Mouse (Mus musculus) midbrain, embryonic 12.5 days (tissue): ENCODE measurements around the gene Hivep3. TPM values are rescaled to one million over a fixed set of nuclear protein-coding genes. Genes with fewer than 3 reads are reported as not detected.

ENCODE experiments used
- ATAC-seq: fragments of 200-750 bp; cut with Nextera tagmentation; 2 replicates; pipeline ENCODE4 v1.8.0; 2017; ENCODE audit warnings: low read depth, moderate TSS enrichment, moderate library complexity; ENCODE audit not compliant: low FRiP score
- H3K27ac ChIP-seq: fragments of 300-500 bp; sonication (generic); replicated peaks from 2 replicates; pipeline ENCODE4 v1.5.1; 2016; ENCODE audit warnings: mild to moderate bottlenecking
- H3K27me3 ChIP-seq: fragments of 300-500 bp; sonication (generic); 2 replicates; pipeline ENCODE4 v1.6.1; 2016; ENCODE audit warnings: mild to moderate bottlenecking
- H3K36me3 ChIP-seq: fragments of 300-500 bp; sonication (generic); 2 replicates; pipeline ENCODE4 v1.6.1; 2016
- H3K4me1 ChIP-seq: fragments of 300-500 bp; sonication (generic); 2 replicates; pipeline ENCODE4 v1.6.1; 2016
- H3K4me2 ChIP-seq: fragments of 300-500 bp; sonication (generic); replicated peaks from 2 replicates; pipeline ENCODE4 v1.6.1; 2016; ENCODE audit warnings: mild to moderate bottlenecking, moderate library complexity
- H3K4me3 ChIP-seq: fragments of 300-500 bp; sonication (generic); 2 replicates; pipeline ENCODE4 v1.5.1; 2016; ENCODE audit warnings: mild to moderate bottlenecking
- H3K9ac ChIP-seq: fragments of 300-500 bp; sonication (generic); replicated peaks from 2 replicates; pipeline ENCODE4 v1.6.1; 2016; ENCODE audit warnings: mild to moderate bottlenecking, moderate library complexity
- H3K9me3 ChIP-seq: fragments of 300-500 bp; sonication (generic); 2 replicates; pipeline ENCODE4 v1.6.1; 2016; ENCODE audit warnings: mild to moderate bottlenecking
- WGBS: fragments of 180-500 bp; shearing (Covaris S2); methylation state at CpG from one replicate; pipeline ENCODE4 v1.1.7; 2016; 5-methylcytosine and 5-hydroxymethylcytosine counted together
- polyA plus RNA-seq: library from polyadenylated mRNA; unstranded; fragments of >200 nt; fragmentation: Nextera tagmentation; extraction: Ambion mirVana; gene quantifications from 2 replicates; pipeline ENCODE4 v1.2.1, GENCODE M21; 2016

Gene Hivep3
- polyA plus RNA-seq = 3.5 and 4.5 TPM in 2 replicates

DNA sequence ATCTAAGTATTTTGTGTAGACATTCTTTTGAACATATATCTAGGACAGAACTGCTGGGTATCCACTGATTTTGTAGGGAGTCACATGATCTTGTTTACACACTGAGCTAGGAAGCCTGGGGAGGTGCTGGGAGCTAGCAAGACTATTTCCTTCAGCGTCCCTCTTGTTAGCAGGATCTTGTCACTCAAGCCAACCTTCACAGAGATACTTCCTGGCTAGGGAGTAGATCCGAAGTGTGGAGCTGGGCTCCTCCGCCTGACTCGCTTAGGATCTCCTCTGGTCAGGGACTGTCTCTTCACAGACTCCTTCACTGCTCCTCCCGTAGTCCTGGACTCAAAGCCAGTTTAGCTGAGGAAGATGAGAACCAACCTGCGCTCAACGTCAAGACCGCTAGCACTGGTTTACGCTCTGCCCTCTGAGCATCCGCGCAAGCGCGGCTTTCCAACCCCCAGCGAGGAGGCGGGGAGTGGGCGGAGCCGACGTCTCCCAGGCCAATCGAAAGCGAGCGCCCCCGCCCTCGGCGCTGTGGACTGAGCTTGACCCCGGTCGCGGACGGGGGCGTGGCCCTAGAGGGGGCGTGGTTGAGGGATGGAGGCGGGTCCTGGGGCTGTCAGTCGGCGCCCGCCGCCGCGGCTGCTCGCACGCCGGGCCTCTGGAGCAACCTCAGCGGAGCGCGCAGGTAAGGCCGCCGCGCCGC lies at the start of gene Hivep3:
Hivep3 (plus strand) TSS at position 601 of the 697 bp plus-strand sequence.
- peak; percentile 99 for ATAC-seq
- peak within 1 kb of the TSS; percentile 79 for H3K4me3 ChIP-seq
- H3K36me3 ChIP-seq = no peaks in the 10 kb centered on the region
- H3K27ac ChIP-seq = peak within 1 kb of the TSS; percentile 72
- WGBS = under 1% methylated on average over 47 of the region's 47 CpGs
- H3K27me3 ChIP-seq = peaks cover 32% of the 10 kb centered on the region
- H3K9ac ChIP-seq = peak within 1 kb of the TSS; percentile 66
- H3K9me3 ChIP-seq = no peaks in the 10 kb centered on the region
- peaks cover 13% of the 10 kb centered on the region for H3K4me1 ChIP-seq
- H3K4me2 ChIP-seq = peak within 1 kb of the TSS; percentile 100

DNA sequence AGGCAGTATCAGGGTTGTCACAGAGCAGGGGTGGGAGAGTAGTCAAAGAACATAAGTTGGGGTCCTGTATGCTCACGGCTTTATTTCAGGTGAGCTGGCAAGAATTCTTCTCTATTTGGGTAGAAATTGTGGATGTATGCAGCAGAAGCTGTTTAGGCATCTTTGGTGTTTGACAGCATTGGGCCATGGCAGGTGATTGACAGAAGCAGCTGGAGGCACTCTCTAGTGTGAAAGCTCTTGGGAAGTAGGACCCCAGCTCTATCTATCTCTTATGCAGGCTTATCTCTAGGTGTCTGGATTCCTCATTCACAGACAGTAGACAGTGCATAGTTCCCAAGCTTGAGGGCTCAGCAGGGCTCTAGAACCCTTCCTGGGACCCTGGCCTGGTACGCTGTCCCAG lies 47.8 kb upstream of the Hivep3 start:
- H3K36me3 ChIP-seq = no peaks in the 10 kb centered on the region
- WGBS = 92% methylated on average over 2 of the region's 2 CpGs

DNA sequence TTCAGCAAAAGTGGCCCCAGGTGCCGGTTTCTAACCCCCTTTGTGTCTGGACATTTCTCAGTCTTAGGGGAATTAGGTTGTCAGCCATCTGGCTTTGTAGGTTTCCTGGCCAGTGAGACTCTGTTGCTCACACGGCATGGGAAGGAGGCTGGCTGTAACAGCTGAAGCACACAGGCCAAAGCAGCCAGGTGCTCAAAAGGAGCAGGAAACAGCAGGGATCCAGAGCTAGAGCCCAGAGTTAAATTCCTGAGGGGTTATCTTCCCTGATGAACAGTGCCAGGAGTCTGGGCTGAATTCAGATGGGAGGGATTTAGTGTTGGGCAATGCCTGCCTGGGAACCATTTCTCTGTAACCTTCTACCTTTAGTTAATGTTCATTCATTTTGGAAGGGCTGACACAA lies 35.2 kb upstream of the Hivep3 start:
- Histone ChIP-seq H3K27ac (no peak overlapping the region), H3K4me1 (no peaks in the 10 kb centered on the region), H3K27me3 (no peaks in the 10 kb centered on the region), H3K4me2 (no peak overlapping the region), H3K36me3 (no peaks in the 10 kb centered on the region), H3K9me3 (no peaks in the 10 kb centered on the region), H3K4me3 (no peak overlapping the region), H3K9ac (no peak overlapping the region)
- WGBS = 43% methylated on average over 2 of the region's 2 CpGs
- ATAC-seq = no peak

More for the DNA sequence above, 47.8 kb upstream of the Hivep3 start:
- Histone ChIP-seq H3K4me1 (peaks cover 6% of the 10 kb centered on the region; the same call in 1 of the 2 replicates), H3K9ac (no peak overlapping the region), H3K4me2 (no peak overlapping the region), H3K27me3 (no peaks in the 10 kb centered on the region), H3K4me3 (no peak overlapping the region), H3K27ac (no peak overlapping the region), H3K9me3 (no peaks in the 10 kb centered on the region)
- ATAC-seq = no peak

DNA sequence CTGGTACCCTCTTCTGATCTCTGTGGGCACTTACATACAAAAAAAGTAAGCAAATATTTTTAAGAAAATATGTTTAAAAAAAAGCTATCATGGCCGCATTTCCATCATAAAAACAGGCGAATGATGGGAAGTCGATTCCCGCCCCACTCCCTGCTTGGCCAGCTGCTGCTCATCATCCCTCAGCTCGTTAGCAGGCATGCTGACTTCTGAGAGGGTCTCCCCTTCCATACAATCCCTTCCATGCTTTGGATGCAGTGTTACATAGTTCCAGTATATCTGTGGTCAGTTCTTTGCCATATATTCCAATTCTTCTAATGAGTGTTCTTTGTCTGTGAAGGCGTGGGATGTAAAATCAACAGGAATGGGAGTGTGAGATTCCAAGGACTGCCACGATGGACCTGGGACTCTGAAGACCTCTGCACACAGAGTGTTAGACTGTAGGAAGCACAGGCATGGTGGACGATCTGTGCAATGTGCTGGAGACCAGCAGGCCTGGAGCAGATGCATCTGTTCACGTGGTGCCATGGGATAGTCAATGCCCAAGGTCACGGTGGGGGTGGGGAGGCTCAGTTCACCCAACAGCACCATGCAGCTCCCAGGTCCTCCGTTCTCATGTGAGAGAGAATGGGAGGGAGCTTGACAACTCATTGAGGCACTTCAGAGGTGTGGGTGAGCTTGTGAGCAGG lies 32.2 kb upstream of the Hivep3 start:
- Histone ChIP-seq H3K4me1 (no peaks in the 10 kb centered on the region), H3K27ac (no peak overlapping the region), H3K9ac (no peak overlapping the region), H3K9me3 (no peaks in the 10 kb centered on the region), H3K4me2 (no peak overlapping the region), H3K4me3 (no peak overlapping the region), H3K27me3 (peaks cover under 1% of the 10 kb centered on the region; the same call in 1 of the 2 replicates), H3K36me3 (no peaks in the 10 kb centered on the region)
- WGBS = 91% methylated on average over 11 of the region's 11 CpGs
- no peak for ATAC-seq

DNA sequence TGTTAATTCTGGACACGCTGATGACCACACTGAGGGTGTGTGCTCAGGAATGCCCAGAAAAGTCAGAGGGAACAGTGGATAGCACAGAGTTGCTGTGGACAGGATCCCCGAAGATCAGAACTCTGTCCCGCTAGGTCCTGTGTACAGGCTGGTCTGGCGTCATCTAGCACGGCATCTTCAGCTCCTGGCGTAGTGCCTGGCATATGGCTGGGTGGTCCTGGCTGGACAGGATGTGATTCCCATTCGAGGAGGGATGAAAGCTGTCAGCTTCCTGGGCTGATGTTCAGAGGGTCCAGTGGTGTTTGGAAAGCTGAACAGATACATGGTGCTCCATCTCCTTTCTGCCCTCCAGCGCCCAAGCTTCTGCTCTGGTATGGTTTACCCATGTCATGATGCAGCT lies 29.6 kb upstream of the Hivep3 start:
- 90% methylated on average over 8 of the region's 8 CpGs for WGBS
- no peak for ATAC-seq
- no peak overlapping the region for H3K4me2 ChIP-seq
- no peak overlapping the region for H3K9ac ChIP-seq
- no peak overlapping the region for H3K4me3 ChIP-seq
- H3K27ac ChIP-seq = no peak overlapping the region
- no peaks in the 10 kb centered on the region for H3K9me3 ChIP-seq
- peaks cover 3% of the 10 kb centered on the region; the same call in 1 of the 2 replicates for H3K27me3 ChIP-seq
- H3K4me1 ChIP-seq = 0 out of 2 replicates have a peak, but pooled peaks cover 4% of the 10 kb centered on the region
- no peaks in the 10 kb centered on the region for H3K36me3 ChIP-seq

DNA sequence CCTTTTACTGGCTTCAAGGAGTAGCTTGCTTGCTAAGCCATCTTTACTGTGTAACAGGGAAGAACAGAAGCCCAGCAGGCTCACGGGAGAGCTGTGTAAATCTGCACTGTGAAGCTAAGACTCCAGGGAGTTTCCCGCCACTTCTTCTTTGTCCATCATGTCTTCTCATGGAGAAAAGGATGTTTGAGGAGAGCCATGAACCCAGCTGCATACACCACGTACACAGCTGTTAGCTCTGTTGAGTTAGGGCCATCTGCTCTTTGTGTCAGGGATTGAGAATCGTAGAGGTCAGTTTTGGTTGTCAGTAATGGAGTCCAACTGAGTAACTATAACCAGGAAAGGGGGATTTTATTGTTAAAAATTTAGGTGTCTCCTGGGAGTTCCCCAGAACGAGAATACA lies 26.3 kb upstream of the Hivep3 start:
- Histone ChIP-seq H3K9ac (no peak overlapping the region), H3K4me3 (no peak overlapping the region), H3K4me1 (0 out of 2 replicates have a peak, but pooled peaks cover 4% of the 10 kb centered on the region), H3K36me3 (no peaks in the 10 kb centered on the region), H3K4me2 (no peak overlapping the region), H3K9me3 (no peaks in the 10 kb centered on the region), H3K27ac (no peak overlapping the region), H3K27me3 (peaks cover 3% of the 10 kb centered on the region; the same call in 1 of the 2 replicates)
- no peak for ATAC-seq
- 60% methylated on average over 5 of the region's 5 CpGs for WGBS

DNA sequence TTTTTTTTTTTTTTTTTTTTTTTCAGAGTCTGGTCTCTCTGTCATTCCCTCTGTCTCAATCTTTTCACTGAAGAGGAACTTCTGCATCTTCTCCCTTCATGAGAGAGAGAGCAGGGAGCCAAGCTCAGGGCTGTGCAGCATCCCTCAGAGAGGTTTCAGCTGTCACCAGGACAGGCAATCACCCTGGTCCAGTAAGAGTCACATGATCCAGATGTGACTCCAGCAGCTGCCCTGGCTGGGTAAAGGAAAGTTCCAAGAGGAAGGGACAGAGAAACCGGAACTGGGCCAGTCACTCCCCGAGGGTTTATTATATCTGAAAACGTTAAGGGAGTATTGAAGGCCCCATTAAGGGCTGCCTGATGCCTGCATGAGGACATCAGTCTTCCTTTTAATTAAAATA lies 25.8 kb upstream of the Hivep3 start:
- 0 out of 2 replicates have a peak, but pooled peaks cover 4% of the 10 kb centered on the region for H3K4me1 ChIP-seq
- WGBS = 41% methylated on average over 3 of the region's 3 CpGs
- H3K27me3 ChIP-seq = peaks cover 3% of the 10 kb centered on the region; the same call in 1 of the 2 replicates
- H3K27ac ChIP-seq = no peak overlapping the region
- H3K9me3 ChIP-seq = no peaks in the 10 kb centered on the region
- no peak overlapping the region for H3K4me2 ChIP-seq
- no peak for ATAC-seq
- no peaks in the 10 kb centered on the region for H3K36me3 ChIP-seq
- H3K4me3 ChIP-seq = no peak overlapping the region
- H3K9ac ChIP-seq = no peak overlapping the region

DNA sequence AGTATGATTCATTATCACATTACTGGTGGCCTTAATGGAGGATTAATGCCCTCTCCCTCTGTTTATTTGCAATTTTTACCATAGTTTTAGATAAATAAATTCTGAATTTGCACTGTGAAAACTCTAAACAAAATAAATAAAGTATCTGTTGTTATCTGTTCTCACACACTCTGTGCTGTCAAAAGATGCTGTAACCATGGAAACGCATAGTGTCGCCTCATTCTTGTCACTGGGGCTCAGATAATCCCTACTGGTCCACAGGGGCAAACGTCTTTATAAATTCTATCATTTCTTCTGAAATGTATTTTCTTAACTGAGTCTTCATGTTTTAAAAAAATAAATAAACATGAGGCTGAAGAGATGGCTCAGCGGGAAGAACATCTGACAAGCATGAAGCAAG lies 23.4 kb upstream of the Hivep3 start:
- H3K27ac ChIP-seq = no peak overlapping the region
- peaks cover 3% of the 10 kb centered on the region; the same call in 1 of the 2 replicates for H3K27me3 ChIP-seq
- ATAC-seq = no peak
- WGBS = 55% methylated on average over 4 of the region's 4 CpGs
- H3K4me2 ChIP-seq = no peak overlapping the region
- no peaks in the 10 kb centered on the region for H3K36me3 ChIP-seq
- H3K9ac ChIP-seq = no peak overlapping the region
- 0 out of 2 replicates have a peak, but pooled peaks cover 4% of the 10 kb centered on the region for H3K4me1 ChIP-seq
- H3K9me3 ChIP-seq = no peaks in the 10 kb centered on the region
- no peak overlapping the region for H3K4me3 ChIP-seq

DNA sequence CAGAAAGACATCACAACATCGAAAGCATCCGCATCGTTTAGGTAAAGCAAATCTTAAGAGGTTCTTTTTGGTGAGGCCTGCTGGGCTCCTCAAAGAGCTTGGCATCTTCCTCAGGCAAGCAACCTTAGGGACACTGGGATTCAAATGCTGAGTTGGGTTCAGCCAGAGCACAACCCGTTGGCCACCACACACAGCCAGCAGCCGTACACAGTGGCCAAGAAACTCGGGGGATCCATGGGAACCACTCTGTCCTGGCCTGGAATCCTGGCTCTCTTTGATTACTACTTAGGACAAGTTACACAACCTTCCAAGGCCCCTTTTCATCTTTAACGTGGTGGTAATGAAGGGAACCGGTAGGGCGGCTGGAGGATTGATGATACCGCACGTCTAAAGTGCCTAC lies 16.1 kb upstream of the Hivep3 start:
- no peak for ATAC-seq
- no peak overlapping the region for H3K27ac ChIP-seq
- H3K9ac ChIP-seq = no peak overlapping the region
- no peaks in the 10 kb centered on the region for H3K36me3 ChIP-seq
- H3K4me1 ChIP-seq = 0 out of 2 replicates have a peak, but pooled peaks cover 6% of the 10 kb centered on the region
- WGBS = 81% methylated on average over 11 of the region's 11 CpGs
- no peak overlapping the region for H3K4me2 ChIP-seq
- no peaks in the 10 kb centered on the region for H3K9me3 ChIP-seq
- no peaks in the 10 kb centered on the region for H3K27me3 ChIP-seq
- no peak overlapping the region for H3K4me3 ChIP-seq

DNA sequence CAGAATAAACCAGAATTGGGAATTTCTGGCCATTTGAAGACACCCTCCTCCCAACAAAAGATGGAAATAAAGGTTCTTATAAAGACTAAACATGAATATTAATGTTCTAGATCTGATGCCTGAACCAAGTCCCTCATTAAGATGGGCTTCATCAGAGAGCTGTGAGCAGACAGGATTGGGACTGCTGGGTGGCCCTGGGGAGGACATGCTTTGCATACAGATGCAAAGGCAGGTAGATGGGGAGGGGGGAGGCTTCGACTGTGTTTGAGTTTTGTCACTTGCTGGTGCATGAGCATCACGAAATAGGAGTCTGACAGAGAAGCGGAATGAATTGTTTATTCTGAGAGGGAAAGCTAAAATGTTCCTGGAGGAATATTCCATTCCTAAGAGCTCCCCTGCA lies 12.1 kb upstream of the Hivep3 start:
- Histone ChIP-seq H3K9me3 (no peaks in the 10 kb centered on the region), H3K27ac (no peak overlapping the region)
- 70% methylated on average over 3 of the region's 3 CpGs for WGBS

DNA sequence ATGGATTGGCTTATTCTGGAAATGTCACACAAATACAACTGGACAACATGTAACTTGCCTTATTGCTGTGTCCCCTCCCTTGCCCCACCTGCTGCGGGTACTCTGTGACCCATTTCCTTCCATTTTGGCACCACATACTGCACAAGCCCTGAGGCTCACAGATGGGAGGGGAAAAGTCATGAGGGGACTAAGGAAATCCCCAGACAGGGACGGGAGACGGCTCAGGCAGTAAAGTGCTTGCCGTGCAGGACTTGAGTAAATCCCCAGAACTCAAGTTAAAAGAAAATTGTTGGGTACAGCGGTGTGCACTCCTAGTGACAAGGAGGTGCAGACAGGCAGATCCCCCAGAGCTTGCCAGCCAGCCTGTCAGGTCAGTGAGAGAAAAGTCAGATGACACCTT lies 7.5 kb upstream of the Hivep3 start:
- Histone ChIP-seq H3K27ac (no peak overlapping the region), H3K4me1 (0 out of 2 replicates have a peak, but pooled peaks cover 6% of the 10 kb centered on the region), H3K4me2 (no peak overlapping the region), H3K36me3 (no peaks in the 10 kb centered on the region), H3K4me3 (no peak overlapping the region), H3K9ac (no peak overlapping the region), H3K9me3 (no peaks in the 10 kb centered on the region), H3K27me3 (peaks cover 12% of the 10 kb centered on the region; the same call in 1 of the 2 replicates)
- no peak for ATAC-seq
- 76% methylated on average over 5 of the region's 5 CpGs for WGBS

More for the DNA sequence above, 12.1 kb upstream of the Hivep3 start:
- H3K4me1 ChIP-seq = 0 out of 2 replicates have a peak, but pooled peaks cover 6% of the 10 kb centered on the region
- H3K27me3 ChIP-seq = no peaks in the 10 kb centered on the region
- H3K9ac ChIP-seq = no peak overlapping the region
- no peak overlapping the region for H3K4me2 ChIP-seq
- H3K4me3 ChIP-seq = no peak overlapping the region
- H3K36me3 ChIP-seq = no peaks in the 10 kb centered on the region
- ATAC-seq = no peak

DNA sequence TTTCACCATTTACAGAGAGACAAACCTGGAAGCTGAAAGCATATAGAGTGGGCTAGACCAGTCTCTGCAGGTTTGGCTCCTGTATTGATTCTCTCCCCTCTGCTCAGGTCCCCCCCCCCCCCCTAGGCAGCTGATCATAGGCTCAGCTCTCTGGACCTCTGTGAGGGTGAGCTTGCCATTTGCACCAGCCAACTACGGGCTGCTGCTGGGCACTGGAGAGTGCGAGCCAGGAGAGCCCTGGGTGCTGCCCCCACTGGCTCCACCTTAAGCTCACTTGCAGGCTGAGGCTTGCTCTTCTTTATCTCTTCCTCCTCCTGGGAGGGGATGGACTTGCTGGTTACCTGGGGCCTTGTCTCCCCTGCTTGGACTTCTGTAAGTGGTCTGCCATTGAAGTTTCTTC lies 5.7 kb upstream of the Hivep3 start:
- Histone ChIP-seq H3K27me3 (peaks cover 16% of the 10 kb centered on the region; the same call in 1 of the 2 replicates), H3K9me3 (no peaks in the 10 kb centered on the region), H3K4me1 (peaks cover 1% of the 10 kb centered on the region; the same call in 1 of the 2 replicates), H3K9ac (no peak overlapping the region), H3K4me3 (no peak overlapping the region), H3K27ac (no peak overlapping the region), H3K36me3 (no peaks in the 10 kb centered on the region), H3K4me2 (no peak overlapping the region)
- ATAC-seq = no peak
- WGBS = 65% methylated on average over 2 of the region's 2 CpGs
